Mouse (Mus musculus): ENCODE results near the gene Gpr19. TPM values are rescaled to one million over a fixed set of nuclear protein-coding genes. Genes with fewer than 3 reads are reported as not detected.

The Gpr19 gene
- polyA plus RNA-seq, 1 experiment from 2014 or later, result 4.6 TPM

- Histone ChIP-seq H3K4me1 (ENCODE audit: insufficient read depth) (no peaks in the 10 kb centered on the region), H3K27ac (ENCODE audit: low read depth) (no peak overlapping the region), H3K27me3 (ENCODE audit: insufficient read depth, low read length) (no peaks in the 10 kb centered on the region), H3K9me3 (ENCODE audit: low read length) (no peaks in the 10 kb centered on the region), H3K4me3 (ENCODE audit: low read depth, low read length) (no peak overlapping the region), H3K36me3 (replicated peaks; ENCODE audit: insufficient read depth, low read length) (no peaks in the 10 kb centered on the region; the same call in 1 of the 2 replicates), H3K4me2 (ENCODE audit: low read depth, low read length) (no peak overlapping the region), H3K9ac (replicated peaks) (no peak overlapping the region)
- ATAC-seq (0 out of 2 replicates have a peak, but pooled peaks have one; percentile 12), DNase-seq (peak; percentile 23)
- 49% methylated on average over 6 of the region's 6 CpGs for WGBS (ENCODE audit: insufficient replicate concordance)
- TF ChIP-seq CTCF (IDR thresholded peaks at IDR 0.05; ENCODE audit: low read depth), result peak; percentile 67
- no peak for TF ChIP-seq EP300 (IDR thresholded peaks at IDR 0.05; ENCODE audit: low read depth)
Observed at GRCm38 (mm10) chr6:134876795-134877194, 21.6 kb downstream of the Gpr19 start.

DNA sequence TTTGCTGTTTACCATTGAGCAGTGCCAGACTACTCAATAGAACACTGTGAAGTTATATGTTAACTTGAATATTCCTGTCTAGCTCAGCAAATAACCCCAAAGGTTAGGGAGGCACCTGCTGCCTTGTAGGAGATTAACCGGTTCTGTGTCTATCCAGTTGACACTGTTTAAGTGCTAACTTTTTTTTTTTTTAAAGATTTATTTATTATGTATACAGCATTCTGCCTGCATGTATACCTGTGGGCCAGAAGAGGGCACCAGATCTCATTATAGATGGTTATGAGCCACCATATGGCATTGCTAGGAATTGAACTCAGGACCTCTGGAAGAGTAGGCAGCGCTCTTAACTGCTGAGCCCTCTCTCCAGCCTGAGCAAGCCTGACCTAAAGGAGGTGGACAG, 25.4 kb downstream of the Gpr19 start:
- Histone ChIP-seq H3K27ac (ENCODE audit: low read depth) (no peak overlapping the region), H3K9me3 (ENCODE audit: low read length) (no peaks in the 10 kb centered on the region), H3K4me3 (ENCODE audit: low read depth, low read length) (no peak overlapping the region), H3K27me3 (ENCODE audit: insufficient read depth, low read length) (no peaks in the 10 kb centered on the region), H3K4me1 (ENCODE audit: insufficient read depth) (no peaks in the 10 kb centered on the region; the same call in 1 of the 2 replicates), H3K4me2 (ENCODE audit: low read depth, low read length) (no peak overlapping the region), H3K9ac (replicated peaks) (no peak overlapping the region), H3K36me3 (replicated peaks; ENCODE audit: insufficient read depth, low read length) (peaks cover 11% of the 10 kb centered on the region)
- peak; percentile 74 for TF ChIP-seq CTCF (IDR thresholded peaks at IDR 0.05; ENCODE audit: low read depth)
- TF ChIP-seq EP300 (IDR thresholded peaks at IDR 0.05; ENCODE audit: low read depth), result no peak
- DNase-seq (no peak), ATAC-seq (peak; percentile 12; the same call in 1 of the 2 replicates)
- 67% methylated on average over 2 of the region's 2 CpGs for WGBS (ENCODE audit: insufficient replicate concordance)

DNA sequence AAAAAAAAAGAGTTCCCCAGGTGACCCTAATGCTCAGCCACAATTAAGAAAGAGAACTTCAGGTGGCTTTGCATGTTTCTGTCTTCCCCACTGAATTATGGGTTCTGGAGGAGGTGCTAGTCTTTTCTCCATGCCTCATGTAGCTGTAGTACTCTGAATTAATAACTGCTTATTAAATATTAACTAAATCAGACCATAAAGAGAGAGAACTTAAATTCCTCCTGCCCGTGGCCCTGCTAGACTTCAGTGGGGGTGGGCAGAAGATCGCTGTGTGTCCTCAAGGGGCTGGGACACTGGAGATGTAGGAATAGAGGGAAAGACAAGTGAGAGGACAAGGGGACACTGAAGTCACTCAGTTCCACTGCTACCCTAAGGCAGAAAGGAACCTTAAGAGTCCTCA, 26.1 kb downstream of the Gpr19 start:
- no peak overlapping the region for H3K9ac ChIP-seq (replicated peaks)
- no peaks in the 10 kb centered on the region for H3K27me3 ChIP-seq (ENCODE audit: insufficient read depth, low read length)
- H3K4me3 ChIP-seq (ENCODE audit: low read depth, low read length), result no peak overlapping the region
- TF ChIP-seq EP300 (IDR thresholded peaks at IDR 0.05; ENCODE audit: low read depth) (no peak), CTCF (IDR thresholded peaks at IDR 0.05; ENCODE audit: low read depth) (no peak)
- no peaks in the 10 kb centered on the region; the same call in 1 of the 2 replicates for H3K4me1 ChIP-seq (ENCODE audit: insufficient read depth)
- H3K9me3 ChIP-seq (ENCODE audit: low read length), result no peaks in the 10 kb centered on the region
- peaks cover 11% of the 10 kb centered on the region for H3K36me3 ChIP-seq (replicated peaks; ENCODE audit: insufficient read depth, low read length)
- ATAC-seq (no peak), DNase-seq (no peak)
- 79% methylated on average over 2 of the region's 2 CpGs for WGBS (ENCODE audit: insufficient replicate concordance)
- no peak overlapping the region for H3K27ac ChIP-seq (ENCODE audit: low read depth)
- H3K4me2 ChIP-seq (ENCODE audit: low read depth, low read length), result no peak overlapping the region

DNA sequence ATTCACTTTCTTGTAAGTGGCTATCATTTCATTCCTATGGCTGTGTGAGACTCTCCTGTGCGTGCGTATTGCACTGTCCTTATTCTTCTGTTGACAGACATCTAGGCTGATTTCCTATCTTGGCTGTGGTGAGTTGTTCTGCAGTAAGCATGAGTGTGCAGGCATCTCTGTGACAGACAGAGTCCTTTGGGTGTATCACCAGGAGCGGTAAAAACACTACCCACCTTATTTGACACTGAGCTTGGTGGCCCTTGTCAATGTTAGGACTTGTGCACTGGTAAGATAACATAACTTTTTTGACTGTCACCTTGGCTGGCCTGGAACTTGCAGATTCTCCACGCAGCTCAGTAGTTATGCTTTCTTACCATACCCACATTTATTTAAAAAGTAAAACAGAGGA, 27.5 kb downstream of the Gpr19 start:
- ATAC-seq (peak; percentile 73), DNase-seq (no peak)
- Histone ChIP-seq H3K9me3 (ENCODE audit: low read length) (no peaks in the 10 kb centered on the region), H3K27me3 (ENCODE audit: insufficient read depth, low read length) (no peaks in the 10 kb centered on the region), H3K27ac (ENCODE audit: low read depth) (peak overlapping the region; percentile 16; the same call in 1 of the 2 replicates), H3K36me3 (replicated peaks; ENCODE audit: insufficient read depth, low read length) (peaks cover 11% of the 10 kb centered on the region), H3K9ac (replicated peaks) (no peak overlapping the region), H3K4me3 (ENCODE audit: low read depth, low read length) (no peak overlapping the region), H3K4me2 (ENCODE audit: low read depth, low read length) (no peak overlapping the region), H3K4me1 (ENCODE audit: insufficient read depth) (no peaks in the 10 kb centered on the region; the same call in 1 of the 2 replicates)
- peak; percentile 41; the same call in 1 of the 2 replicates for TF ChIP-seq EP300 (IDR thresholded peaks at IDR 0.05; ENCODE audit: low read depth)
- no peak for TF ChIP-seq CTCF (IDR thresholded peaks at IDR 0.05; ENCODE audit: low read depth)
- WGBS (ENCODE audit: insufficient replicate concordance), result 63% methylated on average over 4 of the region's 4 CpGs

GRCm38 (mm10) chr6:134870209-134870742, 28.1 kb downstream of the Gpr19 start:
- Histone ChIP-seq H3K27ac (ENCODE audit: low read depth) (peak overlapping the region; percentile 16; the same call in 1 of the 2 replicates), H3K4me1 (ENCODE audit: insufficient read depth) (no peaks in the 10 kb centered on the region; the same call in 1 of the 2 replicates), H3K9me3 (ENCODE audit: low read length) (no peaks in the 10 kb centered on the region), H3K9ac (replicated peaks) (no peak overlapping the region), H3K4me2 (ENCODE audit: low read depth, low read length) (no peak overlapping the region), H3K36me3 (replicated peaks; ENCODE audit: insufficient read depth, low read length) (peaks cover 11% of the 10 kb centered on the region), H3K27me3 (ENCODE audit: insufficient read depth, low read length) (no peaks in the 10 kb centered on the region), H3K4me3 (ENCODE audit: low read depth, low read length) (no peak overlapping the region)
- 73% methylated on average over 12 of the region's 12 CpGs for WGBS (ENCODE audit: insufficient replicate concordance)
- TF ChIP-seq CTCF (IDR thresholded peaks at IDR 0.05; ENCODE audit: low read depth) (peak; percentile 37), EP300 (IDR thresholded peaks at IDR 0.05; ENCODE audit: low read depth) (no peak)
- DNase-seq (peak; percentile 29), ATAC-seq (peak; percentile 74)

DNA sequence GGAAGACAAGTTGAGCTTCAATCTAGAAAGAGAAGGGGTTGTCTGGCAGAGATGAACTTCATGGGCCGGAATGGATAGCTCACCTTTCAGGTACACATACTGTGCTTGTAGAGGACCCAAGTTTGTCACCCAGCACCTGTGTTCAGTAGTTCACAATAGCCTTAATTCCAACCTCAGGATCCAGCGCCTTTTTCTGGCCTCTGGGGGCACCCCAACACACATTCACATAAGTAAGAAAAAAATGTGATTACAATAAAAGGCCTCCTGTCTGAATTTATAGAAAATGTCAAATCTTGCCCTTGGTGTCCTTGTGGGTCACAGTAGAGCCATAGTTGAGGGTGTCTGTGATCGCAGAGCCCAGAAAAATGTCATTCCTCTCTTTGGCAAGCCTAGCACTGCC, 31.1 kb downstream of the Gpr19 start:
- ATAC-seq, result no peak

More for the DNA sequence above, 31.1 kb downstream of the Gpr19 start:
- H3K4me3 ChIP-seq (ENCODE audit: low read depth, low read length), result no peak overlapping the region
- H3K9ac ChIP-seq (replicated peaks), result no peak overlapping the region
- no peaks in the 10 kb centered on the region; the same call in 1 of the 2 replicates for H3K4me1 ChIP-seq (ENCODE audit: insufficient read depth)
- no peak for TF ChIP-seq EP300 (IDR thresholded peaks at IDR 0.05; ENCODE audit: low read depth)
- TF ChIP-seq CTCF (IDR thresholded peaks at IDR 0.05; ENCODE audit: low read depth), result no peak
- no peaks in the 10 kb centered on the region for H3K27me3 ChIP-seq (ENCODE audit: insufficient read depth, low read length)
- H3K4me2 ChIP-seq (ENCODE audit: low read depth, low read length), result no peak overlapping the region
- 83% methylated on average over 3 of the region's 3 CpGs for WGBS (ENCODE audit: insufficient replicate concordance)
- H3K36me3 ChIP-seq (replicated peaks; ENCODE audit: insufficient read depth, low read length), result peaks cover 11% of the 10 kb centered on the region
- no peaks in the 10 kb centered on the region for H3K9me3 ChIP-seq (ENCODE audit: low read length)
- no peak for DNase-seq
- H3K27ac ChIP-seq (ENCODE audit: low read depth), result no peak overlapping the region

All from liver, postnatal 0 days (tissue).